Mouse (Mus musculus) WW6 (cell line): Measurements from ENCODE around the gene Foxc2.

Experiments
- DNase-seq: peaks from one replicate; pipeline ENCODE4 v3.0.0-alpha.2; 2013; ENCODE audit warnings: low read depth, low spot score

Gene Foxc2

DNA sequence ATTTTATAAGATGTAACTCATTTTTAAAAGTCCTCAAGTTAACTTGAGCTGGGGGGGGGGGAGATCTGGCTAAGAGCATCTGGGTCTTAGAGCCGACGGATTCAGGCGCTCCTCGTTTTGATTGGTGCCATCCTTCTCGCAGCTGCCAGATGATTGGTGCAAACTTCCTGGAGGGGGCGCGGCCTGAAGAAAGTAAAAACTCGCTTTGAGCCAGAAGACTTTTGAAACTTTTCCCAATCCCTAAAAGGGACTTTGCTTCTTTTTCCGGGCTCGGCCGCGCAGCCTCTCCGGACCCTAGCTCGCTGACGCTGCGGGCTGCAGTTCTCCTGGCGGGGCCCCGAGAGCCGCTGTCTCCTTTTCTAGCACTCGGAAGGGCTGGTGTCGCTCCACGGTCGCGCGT, at the start of gene Foxc2:
Gene Foxc2 (plus strand): TSS at position 224 of the 400 bp plus-strand sequence.
- peak; percentile 84 for DNase-seq

DNA sequence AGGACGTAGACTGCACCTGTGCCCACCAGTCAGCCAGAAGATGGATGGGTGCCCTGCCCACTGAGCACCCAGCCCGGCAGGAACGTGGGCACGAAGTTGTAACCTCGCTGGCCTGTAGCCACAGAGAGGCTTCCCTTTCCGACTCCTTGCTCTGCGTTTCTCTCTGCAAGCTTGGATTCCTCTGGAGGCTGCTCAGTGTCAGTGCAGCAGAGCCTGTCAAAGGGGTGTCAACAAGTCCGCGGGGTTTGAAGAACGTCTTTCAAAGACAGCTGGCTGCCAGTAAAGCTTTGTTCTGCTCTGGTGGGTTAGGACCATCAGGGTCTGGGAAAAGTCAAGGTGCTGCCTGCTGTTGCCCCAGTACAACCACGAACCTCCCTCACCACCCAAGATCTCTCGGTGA, 44.5 kb upstream of the Foxc2 start:
- DNase-seq = no peak

DNA sequence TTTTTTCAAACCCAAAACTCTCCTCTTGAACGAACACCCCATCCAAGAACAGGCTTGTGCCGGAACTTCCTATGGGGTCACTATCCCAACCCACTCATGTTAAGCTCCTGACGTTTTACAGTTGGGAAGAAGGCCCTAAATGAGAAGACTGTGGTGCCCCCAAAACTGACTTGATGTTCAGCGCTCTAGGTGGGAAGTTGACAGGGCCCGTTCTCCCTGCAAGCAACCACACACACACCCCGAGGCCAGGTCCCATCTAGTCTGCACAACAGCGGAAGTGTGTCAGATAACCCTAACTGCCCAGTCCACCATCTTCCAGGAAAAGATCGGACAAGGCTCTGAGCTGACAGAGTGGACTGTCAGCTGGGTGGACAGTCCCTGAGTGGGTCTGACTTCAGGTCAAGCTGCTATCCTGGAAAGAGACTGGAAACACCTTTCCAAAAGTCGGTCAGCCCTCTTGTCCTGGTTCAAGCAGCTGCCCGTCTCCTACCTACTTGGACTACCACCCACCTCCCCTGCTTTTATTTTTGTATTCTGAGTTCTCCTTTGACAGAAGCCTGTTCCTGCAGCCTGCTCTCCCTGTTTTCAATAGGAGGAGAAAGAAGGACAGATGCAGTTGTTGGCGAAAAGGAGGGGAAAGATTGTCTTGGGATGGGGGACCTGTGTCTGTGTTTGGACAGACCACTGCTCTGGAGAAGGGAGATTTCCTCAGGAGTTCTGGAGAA, 43.4 kb upstream of the Foxc2 start:
- DNase-seq = no peak

DNA sequence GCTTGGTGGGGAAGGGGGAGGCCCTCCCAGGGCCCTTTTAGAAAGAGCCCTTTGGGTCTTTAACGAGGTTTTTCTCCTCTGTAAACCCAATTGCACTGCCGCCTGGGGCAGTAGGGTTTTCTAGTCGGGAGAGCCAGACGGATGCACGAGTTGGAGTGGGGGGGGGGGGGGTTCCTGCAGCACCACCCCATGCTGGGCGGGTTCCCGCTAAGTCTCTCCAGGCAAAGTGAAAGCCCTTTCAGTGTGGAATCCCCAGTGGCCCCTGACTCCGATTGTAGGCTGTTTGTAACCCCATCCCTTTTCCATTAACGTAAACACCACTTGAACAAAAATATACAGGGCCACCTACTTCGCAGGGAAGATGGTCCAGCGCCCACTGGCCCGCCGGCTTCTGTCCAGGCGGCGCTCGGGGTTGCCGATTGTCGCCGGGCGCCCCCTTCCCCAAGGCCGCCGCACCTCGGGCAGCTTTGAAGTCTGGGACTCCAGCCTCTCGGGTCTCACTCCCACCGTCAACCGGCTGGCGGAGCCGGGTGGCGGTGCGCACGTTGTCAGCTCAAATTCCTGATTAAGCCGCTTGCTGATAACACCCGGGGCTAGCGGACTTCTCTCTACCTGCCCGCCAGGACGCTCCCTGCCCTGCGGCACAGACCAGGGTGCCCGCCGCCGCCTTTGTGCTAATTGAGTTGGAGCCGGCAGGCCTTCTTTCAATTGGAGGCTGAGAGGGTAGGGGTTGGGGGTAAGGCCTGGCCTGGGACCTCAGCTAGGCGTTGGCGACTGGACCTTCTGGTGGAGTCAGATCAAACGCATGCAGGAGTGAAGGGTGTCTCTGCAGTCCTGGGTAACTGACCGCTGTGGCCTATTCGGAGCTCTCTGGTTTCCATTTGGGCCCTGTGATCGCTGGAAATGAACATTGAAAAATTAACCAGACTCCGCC, 42.5 kb upstream of the Foxc2 start:
- DNase-seq = no peak

DNA sequence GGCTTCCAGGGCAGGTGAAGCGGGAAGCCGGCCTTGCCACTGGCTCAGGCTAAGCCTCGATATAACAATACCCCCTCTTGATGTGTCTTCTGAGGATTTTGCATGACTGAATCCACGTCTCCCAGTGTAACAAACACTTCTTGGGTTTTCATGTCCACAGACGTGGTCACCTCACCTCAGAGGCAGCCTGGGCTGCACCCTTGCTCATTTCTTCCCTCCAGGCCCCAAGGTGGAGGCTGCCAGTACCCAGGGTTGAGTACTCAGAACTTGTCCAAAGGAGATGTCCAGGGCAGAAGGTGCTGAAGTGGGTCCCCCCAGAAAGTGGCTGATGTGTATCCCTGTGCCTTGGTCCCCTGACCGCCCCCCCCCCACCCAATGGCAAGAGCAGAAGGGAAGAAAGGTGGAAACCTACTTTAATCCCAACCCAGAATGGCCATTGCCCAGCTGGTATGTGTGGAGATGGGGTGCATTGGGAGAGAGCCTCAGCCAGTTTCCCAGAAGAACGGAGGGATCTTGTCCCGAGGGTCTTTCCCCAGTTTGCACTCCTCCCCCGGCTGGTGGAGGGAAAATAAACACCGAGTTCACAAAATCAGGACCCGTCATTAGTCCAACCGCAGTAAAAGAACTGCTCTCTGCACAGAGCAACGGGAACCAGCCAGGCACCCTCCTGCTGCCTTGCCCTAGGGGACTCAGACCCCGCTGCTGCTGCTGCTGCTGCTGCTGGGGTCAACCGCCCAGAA, 41.7 kb upstream of the Foxc2 start:
- DNase-seq = no peak

DNA sequence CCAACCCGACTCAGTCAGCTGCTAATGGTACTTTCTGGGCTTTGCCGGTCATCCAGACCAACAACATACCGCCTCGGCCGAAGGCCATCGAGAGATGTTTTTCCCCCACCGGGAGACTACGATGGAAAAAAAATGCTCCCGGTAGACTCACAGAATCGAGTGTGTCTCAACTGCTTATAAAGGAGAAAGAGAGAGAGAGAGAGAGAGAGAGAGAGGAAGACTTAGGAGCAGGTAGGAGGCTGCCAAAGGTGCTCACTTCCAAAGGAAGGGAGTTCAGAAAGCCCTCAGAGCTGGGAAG, 41.2 kb upstream of the Foxc2 start:
- DNase-seq = no peak

DNA sequence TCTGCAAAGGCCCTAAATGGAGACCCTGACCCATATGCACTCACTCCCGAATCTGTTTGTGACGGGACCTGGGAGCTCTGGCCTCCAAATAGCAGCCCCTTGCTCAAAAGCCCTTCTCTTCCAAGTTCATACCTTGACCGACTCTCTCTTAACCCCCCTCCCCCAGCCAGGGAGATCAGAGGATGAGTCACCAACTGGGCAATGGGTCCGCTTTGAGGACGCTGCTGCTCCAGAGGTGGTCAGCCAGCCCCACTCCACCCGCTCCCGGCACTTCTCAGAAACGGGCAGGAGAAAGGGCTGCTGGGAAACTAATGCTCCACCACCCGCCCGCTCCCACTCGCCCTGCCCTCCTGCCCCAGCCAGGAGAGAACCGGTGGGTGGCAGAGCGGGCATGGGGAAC, 40.0 kb upstream of the Foxc2 start:
- DNase-seq = no peak

DNA sequence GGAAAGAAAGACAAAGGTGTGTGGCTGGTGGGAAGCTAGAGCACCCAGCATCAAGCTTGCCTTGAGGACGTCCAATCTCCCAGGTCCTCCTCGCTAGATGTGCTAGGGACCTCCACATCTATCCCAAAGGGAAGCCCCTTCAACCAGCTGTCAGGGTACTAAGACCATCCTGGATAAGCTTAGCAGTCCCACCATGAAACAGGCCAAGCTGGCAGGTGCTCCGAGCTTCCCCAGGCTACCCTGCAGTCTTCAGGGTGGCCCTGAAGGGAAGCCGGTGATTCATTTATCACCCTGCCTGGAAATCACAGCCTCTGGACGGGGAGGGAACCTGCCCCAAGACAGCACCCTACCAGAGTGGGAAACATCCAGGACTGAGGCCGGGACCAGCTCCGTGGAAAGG, 39.4 kb upstream of the Foxc2 start:
- DNase-seq = no peak

DNA sequence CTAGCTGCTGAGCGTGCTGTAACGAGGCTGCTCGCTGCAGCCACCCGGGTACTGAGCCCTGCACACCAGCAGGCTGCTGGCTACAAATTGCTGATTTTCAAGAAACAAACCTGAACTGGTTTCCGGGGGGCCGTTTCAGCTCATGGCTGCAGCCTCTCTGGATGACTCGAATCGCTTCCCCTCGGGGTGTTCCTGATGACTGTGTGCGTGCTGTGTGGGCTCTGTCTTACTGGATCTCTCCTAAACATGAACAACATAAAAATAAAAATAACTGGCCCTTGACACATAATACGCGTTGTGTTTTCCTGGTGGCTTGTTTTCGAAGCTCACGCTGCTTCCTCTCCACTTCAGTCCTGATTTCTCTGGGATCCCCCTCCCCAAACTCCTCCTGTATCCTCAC, 37.2 kb upstream of the Foxc2 start:
- no peak for DNase-seq

DNA sequence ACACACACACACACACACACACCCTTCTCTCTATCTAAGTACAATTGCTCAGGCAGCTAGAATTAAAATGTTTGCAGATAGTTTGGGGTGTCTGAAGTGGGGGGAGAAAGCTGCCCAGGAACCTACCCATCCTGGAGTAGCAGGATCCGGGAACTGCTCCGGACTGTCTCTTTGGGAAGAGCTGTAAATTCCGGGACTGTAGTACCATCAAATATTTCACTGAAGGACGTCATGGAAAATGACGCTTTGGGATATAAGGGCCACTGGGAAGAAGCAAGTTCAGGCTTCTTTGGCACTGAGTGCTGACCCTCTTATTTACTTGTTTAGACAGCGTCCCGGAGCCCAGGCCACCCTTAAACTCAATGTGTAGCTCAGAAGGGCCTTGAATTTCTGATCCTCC, 36.8 kb upstream of the Foxc2 start:
- no peak for DNase-seq

DNA sequence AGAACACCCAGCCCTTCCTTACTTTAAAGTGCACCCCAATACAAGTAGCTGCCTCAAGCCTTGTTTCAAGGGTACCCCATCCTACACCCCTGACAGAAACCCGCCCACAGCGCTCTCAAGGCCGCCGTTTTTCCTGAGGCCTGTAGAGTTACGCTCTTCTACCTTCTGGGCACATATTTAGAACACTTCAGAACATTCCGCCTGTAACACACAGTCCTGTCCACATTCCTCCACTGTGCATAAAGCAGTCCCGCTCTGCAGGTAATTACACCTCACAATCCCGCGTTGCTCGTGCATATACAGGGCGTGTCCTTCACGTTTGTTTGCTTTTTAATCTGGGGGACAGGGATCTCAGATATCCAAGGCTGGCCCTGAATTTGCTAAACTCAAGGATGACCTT, 36.0 kb upstream of the Foxc2 start:
- no peak for DNase-seq

DNA sequence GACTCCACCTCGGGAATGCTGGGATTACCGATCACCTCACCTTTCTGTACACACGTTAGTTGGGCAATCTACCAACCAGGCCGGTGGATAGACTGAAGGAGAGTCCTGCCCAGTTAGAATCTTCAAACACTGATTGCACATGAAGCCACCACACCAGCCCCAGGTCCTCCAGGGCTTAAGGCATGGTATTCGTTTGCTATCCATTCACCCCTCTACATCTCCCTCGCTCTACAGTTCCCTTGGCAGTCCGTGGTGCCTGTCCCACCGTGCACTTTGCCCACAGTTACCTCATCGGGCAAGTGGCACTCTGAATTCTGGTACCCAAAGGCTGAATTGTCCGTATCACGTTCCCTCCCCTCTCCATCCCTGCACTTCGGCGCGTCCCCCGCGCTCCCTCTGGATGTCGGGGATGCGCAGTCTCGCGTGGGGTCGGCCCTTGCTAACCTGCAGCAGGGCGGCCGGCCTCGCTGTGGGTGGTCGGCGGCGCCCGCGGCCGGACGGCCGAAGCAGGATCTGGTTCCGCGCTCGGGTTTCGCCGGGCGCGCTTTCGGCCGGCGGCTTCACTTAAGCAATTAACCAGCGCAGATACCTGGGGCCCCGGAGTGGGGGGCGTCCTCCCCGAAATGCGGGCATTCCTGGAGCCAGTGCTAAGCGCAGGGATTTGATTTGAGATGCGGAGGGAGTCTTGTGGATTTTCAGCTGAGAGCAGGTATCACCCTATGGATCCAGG, 35.4 kb upstream of the Foxc2 start:
- no peak for DNase-seq

DNA sequence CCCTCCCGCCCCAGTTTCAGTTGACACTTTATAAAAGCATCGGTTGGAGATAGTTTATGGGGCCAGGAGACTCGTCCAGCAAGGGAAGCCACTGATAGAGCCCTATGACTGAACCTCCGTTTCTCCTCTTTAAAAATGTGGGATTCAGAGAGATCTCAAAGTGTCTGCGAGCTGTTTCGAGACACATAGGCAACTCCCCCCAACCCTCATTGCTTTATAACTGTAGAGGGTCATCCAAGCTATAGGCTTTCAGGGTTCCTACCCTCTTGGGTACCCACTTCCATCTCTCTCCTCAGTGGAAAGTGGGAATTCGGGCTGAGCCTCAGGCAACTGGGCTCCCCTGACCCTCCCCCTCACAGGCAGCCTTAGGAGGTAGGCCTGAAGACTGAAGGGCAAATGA, 34.6 kb upstream of the Foxc2 start:
- DNase-seq = no peak

DNA sequence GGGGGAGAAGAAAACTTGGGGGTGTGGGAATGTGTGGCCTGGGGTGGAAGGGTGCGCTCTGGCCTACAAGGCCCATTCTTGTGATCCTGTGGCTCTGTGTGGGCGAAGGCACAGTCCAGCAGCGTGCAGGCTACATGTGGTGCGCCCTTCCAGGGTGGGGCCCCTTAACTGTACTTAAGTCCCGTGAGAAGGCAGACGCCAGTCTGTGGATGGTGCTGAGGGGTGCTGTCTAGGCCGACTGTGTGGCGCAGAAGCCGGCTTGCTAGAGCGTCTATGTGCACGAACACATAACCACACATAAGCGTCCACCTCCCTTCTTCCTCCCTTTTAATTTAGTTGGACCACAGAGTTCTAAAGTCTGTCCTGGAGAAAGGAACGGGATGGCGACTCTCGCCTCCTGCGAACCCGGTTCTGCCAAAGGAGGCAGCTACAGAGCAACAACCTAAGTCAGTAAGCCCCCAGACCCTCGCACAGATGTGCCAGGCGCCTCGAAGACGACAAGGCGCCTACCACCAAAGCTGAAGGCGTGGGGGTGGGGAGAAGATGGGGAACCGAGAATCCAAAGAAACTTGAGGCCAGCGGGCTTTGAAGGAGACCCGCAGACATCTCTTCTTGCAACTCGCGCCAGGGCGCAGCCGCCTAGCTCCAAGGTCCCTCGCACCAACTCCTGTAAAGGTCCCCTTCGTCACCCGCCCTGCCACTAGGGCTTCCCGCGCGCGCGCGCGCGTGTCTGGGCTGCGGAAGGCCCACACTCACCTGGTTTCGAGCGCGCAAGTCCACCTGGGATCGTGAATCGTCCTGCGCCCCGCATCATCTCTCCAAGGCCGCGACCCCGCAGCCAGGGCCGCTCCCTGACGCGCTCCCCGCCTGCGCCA, 33.5 kb upstream of the Foxc2 start:
- DNase-seq = no peak

DNA sequence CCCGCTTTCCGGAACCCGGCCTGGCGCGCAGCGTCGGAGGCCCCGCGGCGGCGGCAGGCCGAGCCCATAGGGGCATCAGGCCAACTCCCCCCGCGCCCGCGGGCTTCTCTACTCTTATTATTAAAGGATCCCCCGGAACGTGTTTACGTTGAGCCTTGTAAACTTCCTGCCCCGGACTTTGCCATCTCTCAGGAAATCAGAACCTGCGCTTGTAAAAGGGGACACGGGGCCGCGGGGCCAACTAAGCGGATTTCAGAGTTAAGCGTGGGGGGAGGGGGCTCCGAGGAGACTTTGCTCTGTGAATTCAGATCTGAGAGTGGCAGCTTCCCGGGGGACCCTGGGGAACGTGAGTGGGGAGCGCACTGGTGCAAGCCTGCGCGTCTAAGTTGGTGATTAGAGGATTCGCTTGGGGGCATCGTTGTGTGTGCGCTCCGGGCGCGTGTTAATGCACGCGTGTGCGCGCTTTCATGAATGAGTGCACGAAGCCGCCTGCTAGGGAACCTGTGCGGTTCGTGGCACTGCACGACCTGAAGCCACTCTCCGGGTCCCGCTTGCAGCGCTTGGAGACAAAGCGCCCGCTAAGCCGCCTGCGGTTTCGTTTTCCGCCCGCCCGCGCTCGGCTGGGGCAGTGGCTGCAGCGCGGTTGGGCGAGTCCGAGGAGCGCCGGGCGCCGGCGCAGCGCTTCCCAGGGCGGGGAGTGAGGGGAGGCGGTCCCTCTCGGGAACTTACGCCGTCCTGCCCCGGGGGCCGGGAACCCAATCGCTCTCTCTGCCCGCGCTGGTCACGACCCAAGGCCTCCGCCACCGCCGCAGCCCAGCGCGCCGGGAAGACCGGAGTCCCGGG, 32.7 kb upstream of the Foxc2 start:
- DNase-seq = no peak

DNA sequence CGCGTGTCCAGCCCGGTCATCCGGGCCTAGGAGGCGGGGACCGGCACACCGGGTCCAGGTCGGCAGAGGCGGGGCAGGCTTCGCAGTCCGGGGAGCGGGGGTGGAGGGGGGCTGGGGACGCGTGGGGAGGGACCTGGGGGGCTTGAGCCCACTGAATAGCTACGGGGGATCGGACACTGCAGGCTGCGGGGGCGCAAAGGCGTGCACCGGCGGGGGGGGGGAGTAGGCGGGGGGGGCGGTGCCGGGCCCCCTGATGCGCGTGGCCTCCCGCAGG, 32.1 kb upstream of the Foxc2 start:
- no peak for DNase-seq

DNA sequence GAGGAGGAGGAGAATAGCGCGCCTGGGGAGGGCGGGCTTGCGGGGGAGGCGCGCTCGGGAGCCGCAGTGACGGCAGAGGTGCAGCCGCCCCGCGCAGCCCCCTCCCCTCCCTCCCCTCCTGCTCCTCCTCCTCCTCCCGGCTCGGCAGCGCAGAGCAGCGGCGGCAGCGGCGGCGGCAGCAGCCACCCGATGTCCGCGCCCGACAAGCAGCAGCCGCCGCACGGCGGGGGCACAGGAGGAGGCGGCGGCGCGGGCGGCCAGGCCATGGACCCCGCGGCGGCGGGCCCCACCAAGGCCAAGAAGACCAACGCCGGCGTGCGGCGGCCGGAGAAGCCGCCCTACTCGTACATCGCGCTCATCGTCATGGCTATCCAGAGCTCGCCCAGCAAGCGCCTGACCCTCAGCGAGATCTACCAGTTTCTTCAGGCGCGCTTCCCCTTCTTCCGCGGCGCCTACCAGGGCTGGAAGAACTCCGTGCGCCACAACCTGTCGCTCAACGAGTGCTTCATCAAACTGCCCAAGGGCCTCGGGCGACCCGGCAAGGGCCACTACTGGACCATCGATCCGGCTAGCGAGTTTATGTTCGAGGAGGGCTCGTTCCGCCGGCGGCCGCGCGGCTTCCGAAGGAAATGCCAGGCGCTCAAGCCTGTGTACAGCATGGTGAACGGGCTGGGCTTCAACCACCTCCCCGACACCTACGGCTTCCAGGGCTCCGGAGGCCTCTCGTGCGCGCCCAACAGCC, 31.6 kb upstream of the Foxc2 start, which contains the start of gene Foxf1:
Gene Foxf1 (plus strand): TSS at position 177 of the 742 bp plus-strand sequence.
- DNase-seq = no peak

DNA sequence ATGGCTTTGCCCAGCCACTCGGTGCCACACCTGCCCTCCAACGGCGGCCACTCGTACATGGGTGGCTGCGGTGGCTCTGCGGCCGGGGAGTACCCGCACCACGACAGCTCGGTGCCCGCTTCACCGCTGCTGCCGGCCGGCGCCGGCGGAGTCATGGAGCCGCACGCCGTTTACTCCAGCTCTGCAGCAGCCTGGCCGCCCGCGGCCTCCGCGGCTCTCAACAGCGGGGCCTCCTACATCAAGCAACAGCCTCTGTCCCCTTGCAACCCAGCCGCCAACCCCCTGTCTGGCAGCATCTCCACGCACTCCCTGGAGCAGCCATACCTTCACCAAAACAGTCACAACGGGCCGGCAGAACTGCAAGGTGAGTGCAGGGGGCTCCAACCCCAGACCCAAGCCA, 31.0 kb upstream of the Foxc2 start:
- DNase-seq = no peak

DNA sequence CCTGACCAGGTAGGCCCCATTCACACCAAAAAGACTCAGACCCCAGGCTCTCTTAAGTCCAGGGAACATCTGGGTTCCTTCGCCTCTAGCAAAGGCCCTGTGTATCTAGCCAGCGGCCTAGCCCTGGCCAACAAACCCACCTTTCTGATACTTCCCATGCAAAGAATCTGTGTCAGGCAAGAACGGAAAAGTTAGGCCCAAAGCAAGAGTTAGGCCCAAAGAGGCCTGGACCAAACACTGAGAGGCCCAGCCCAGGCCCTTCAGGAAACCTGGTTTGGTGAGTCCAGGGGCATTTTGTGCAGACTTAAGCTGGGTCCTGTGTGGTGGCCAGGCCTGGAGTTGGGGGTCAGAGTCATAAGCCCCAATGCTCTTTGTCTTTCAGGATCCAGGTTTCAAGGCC, 30.4 kb upstream of the Foxc2 start:
- DNase-seq = no peak
